Mouse (Mus musculus) kidney, postnatal 4 days (tissue): ENCODE results near the gene Slc7a6os.
"Not testable (repeated sequence)": the region's sequence is repeated elsewhere in the genome, so short reads cannot be mapped to it uniquely, and the experiment has no call there.

Source experiments
- DNase-seq, 2 experiments: peaks; one replicate each; pipeline ENCODE4 v3.0.0; 2021; ENCODE audit warnings: mixed read lengths in 2 of 2

Slc7a6os gene

GRCm38 (mm10) chr8:106210821-106211345 is at the start of gene Slc7a6os, which contains the start of gene Prmt7:
Gene Slc7a6os, minus strand, starts transcription at chr8:106210935.
Gene Prmt7, plus strand, starts transcription at chr8:106210936.
- DNase-seq = peak; percentile 97 to 98

- DNase-seq = no peak
Measured at GRCm38 (mm10) chr8:106259579-106260255, 49.0 kb upstream of the Slc7a6os start.

DNA sequence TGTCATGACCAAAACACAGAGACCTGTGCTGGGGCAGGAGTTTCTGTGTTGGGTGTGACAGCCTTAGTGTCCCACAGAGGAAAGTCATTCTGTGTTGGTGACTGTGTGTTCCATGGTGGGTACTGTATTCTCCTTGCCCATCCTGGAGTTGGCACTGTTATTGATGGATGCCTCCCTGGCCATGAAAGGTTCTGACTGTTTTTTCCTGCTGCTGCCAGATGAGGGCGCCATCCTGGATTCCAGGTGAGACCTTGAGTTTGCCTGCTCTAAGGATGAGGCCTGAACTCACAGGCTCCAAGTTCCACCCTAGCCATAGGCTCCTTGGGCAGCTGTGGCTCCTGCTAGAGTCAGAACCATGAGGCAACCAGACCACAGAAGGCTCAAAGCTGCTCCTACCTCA is 47.4 kb upstream of the Slc7a6os start:
- DNase-seq = peak; percentile 31 to 40

DNA sequence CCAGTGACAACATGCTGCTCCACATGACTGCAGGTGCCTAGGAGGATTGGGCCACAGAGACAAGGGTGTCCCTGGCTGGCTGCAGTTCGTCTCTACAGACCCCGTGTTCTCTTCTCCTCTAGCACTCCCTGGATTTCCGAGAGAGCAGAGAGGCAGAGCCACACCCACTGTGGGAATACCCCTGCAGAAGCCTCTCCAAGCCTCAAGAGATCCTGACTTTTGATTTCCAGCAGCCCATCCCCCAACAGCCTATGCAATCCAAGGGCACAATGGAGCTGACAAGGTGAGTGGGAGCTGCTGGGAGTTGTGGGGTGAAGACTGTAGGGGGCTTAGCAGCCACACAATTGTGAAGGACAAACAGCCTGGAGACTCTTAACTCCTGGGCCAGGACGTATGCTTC is 39.5 kb upstream of the Slc7a6os start:
- DNase-seq = no peak

DNA sequence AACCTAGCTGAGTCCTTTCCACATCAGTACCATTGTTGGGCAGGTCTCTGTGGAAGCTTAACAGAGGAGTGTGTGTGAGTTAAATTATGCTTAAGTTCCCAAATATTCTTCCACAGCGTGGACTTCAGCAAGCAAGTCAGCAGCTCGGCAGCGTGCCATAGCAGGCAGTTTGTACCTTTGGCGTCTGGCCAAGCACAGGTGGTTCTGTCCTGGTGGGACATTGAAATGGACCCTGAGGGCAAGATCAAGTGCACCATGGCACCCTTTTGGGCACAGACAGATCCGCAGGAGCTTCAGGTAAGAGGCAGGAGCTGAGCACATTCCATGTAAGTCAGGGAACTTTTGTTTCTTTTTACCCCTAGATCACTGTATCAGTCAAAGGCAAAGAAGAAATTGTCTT is 26.4 kb upstream of the Slc7a6os start:
- peak; percentile 24 to 54 for DNase-seq

GRCm38 (mm10) chr8:106234567-106235261 is 24.0 kb upstream of the Slc7a6os start:
- DNase-seq = peak; percentile 66 to 74

DNA sequence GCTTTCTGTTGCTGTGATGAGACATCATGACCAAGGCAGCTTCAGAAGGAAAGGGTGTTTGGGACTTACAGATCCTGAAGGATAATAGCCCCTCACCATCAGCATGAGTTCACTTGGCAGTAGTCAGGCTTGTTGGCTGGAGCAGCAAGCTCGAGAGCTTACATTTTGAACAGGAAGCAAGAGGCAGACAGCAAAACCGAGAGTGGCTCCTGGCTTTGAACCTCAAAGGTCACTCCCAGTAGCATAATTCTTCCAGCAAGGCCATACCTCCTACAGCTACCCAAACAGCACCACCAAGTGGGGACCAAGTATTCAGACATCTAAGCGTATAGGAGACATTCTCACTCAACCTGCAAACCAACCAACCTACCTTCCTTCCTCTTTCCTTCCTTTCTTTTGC is 22.0 kb upstream of the Slc7a6os start:
- DNase-seq = no peak

GRCm38 (mm10) chr8:106231536-106231935 is 20.8 kb upstream of the Slc7a6os start:
- peak in 1 of 2 experiments; percentile 19 for DNase-seq

DNA sequence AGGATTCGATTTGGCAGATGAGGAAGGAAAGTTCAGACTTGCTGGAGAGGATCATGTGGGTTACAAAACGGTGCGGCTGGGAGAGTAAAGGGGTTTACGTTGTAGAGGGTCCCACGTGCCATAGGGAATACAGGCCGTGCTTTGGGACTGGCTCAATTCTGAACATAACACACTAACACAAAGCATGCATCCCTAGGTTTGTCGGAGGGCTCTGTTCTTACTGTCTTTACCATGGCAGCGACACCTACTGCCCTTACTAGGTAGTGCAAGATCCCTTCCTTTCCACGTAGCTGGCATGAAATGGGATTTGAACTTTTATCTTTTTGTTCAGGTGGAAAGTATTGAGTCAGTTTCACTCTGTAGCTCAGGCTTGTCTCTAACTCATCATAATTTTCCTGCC is 15.9 kb upstream of the Slc7a6os start:
- DNase-seq = peak; percentile 73 to 75

DNA sequence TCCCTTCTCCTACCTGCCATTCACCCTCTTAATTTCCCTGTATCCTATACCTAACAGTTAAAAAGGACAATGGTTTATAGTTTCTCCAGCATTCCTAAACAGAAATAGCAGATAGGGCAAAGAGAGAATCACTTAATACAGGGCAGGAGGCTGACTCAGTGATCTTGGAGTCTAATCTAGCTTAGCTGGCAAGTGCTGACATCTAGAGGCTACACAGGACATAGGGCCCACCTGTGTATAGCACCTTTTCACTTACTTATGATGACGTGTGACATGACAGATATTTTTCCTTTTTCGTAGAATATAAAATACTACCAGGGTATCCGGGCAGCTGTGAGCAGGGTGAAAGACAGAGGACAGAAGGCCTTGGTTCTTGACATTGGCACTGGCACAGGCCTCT is 8.9 kb upstream of the Slc7a6os start:
- no peak for DNase-seq

DNA sequence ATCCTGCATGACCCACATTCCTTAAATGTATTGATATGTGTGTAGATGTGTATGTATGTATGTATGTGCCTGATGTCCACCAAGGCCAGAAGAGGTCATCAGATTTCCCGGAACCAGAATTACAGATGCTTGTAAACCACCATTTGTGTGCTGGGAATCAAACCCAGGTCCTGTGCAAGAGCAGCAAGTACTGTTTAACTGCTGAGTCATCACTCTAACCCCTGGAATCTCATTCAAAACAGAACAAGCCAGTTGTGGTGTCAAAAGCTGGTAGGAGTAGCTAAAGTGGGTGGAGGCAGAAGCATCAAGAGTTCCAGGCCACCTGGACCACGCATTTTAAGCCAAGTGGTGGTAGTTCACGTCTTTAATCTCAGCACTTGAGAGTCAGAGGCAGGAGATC is 3.2 kb upstream of the Slc7a6os start:
- no peak for DNase-seq

DNA sequence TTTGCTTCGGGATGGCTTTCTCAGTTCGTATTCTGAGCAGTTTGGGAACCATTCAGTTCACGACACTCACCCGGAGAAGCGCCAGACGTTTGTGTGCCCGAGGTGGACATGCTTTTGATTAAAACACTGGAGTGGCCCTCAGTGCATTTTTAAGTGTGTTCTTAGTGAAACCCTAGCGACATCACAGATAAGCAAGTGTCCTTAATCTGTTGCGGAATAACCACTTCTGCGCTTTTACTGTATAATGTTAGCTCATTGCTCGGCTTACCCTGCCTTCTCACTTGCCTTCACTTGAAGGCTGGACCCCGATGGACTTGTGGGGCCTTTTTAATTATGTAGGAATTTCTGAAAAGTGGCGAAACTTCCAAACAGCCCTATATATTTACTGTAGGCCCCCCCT is 686 bp upstream of the Slc7a6os start:
- no peak for DNase-seq

DNA sequence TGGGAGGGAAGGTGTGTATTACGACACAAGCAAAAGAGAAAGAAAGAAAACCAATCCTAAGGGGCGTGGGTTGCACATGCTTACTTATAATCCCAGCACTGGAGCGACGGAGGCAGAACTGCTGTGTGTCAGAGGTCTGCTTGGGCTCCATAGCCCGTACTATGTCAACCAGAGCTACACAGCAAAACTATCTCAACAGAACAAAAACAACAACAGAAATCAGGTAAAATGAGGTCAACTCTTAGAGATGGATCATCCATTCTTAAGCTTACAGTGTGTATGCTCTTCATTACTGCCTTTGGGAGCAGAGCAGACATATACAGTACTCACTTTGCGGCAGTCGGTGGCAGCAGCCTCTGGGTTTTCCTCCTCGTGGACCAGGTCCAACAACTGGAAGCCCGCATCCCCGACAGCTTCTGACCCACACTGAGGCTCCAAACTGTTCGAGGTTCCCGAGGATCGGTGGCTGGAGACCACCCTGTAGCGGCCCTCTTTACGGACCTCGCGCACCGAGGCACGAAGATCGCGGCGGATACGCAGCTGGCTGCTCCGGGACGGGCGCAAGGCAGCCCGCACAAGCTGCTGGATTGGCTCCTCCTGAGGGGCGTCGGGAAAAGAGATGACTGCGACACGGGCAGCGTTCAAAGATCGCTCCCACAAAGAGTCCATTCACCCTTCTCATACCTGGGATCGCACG is 552 bp downstream of the Slc7a6os start:
- no peak for DNase-seq

DNA sequence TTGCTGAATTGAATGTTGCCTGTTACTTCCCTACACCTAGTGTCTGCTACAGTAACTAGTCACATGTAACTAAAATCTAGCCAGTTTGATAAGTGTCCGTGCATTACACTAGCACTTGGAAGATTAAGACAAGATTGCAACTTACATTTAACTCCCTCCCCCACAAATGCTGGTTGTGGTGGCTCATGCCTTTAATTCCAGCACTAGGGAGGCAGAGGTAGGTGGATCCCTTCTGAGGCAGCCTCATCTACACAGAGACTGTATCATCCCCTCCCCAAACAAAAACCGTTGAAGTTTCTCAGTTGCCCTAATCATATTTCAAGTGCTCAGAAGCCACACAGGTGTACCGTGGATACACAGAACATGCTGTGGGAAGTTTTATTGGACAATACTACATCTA is 11.1 kb downstream of the Slc7a6os start:
- not testable (repeated sequence) for DNase-seq

DNA sequence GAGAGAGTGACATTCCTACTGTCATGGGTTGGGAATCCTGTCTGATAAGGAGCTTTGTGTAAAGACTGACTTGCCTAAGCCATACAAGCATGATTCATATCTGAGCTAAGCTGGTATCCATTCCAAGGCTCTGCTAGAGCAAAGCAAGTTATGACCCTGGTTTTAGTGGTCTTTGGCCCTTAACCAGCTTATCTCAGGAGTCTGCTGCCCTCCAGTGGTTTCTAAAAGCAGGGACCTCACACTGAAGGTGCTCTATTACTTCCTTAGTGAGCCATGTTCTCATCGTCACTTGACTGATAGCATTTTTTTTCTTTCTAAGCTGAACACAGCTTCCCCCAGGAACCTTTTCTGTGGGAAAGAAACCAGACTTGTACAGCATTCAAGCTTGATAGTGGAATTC is 12.0 kb downstream of the Slc7a6os start:
- DNase-seq = peak; percentile 58 to 63

DNA sequence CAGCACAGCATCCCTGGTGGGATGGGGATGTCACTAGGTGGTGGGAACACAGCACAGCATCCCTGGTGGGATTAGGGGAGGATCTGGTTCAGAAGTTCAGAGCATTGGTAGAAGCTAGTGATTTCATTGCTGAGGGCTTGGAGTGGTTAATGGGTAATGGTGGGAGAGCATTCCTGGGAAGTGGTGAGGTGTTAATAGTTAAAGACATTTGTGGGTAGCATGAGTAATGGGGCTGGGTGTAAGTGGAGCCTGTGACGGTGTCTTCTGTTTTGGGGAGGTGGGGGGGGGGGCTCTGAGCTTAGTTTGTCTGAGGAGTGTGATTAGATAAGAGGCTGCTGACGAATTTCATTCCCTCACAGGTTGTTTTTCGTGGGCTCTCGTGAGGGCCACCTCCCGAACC is 16.7 kb downstream of the Slc7a6os start:
- DNase-seq = no peak

- DNase-seq = no peak
Measured at GRCm38 (mm10) chr8:106193162-106193561, 17.6 kb downstream of the Slc7a6os start.

DNA sequence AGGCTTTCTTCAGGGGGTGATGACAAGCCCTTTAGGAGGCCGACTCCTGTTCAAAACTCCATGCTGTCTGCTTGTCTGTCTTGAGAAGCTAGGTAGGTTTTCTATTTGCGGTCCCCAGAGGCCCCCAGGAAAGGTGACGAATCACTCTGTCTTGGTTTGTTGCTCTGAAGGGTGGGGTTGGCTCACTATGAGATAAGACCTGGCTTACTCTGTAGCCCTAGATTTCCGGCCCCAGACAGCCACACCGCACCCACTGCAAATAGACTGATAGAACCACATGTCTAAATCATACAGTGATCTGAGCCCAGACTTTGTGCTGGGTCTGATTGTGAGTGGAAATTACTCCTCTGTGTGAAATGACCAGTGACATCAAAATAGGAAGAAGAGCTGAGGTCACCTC is 19.1 kb downstream of the Slc7a6os start:
- no peak for DNase-seq

DNA sequence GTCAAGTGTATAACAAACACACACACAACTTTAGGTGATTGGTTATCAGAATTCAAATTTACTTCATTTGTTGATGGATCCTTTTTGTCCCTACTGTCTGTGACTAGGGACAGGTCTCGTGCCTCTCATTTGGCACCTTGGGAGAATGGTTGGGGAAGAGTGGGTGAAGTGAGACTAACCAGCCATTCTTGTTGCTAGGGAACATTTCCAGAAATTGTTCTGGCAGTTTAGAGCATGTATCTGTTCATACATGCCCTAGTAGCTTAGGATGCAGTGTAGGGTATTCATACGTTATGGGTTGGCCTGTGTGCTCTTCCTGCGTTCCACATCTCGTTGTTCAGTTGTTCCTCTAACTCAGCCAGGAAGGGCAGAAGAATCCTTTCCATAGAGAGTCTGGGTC is 21.6 kb downstream of the Slc7a6os start:
- no peak for DNase-seq

- DNase-seq = no peak
Measured at GRCm38 (mm10) chr8:106186394-106186793, 24.3 kb downstream of the Slc7a6os start.

DNA sequence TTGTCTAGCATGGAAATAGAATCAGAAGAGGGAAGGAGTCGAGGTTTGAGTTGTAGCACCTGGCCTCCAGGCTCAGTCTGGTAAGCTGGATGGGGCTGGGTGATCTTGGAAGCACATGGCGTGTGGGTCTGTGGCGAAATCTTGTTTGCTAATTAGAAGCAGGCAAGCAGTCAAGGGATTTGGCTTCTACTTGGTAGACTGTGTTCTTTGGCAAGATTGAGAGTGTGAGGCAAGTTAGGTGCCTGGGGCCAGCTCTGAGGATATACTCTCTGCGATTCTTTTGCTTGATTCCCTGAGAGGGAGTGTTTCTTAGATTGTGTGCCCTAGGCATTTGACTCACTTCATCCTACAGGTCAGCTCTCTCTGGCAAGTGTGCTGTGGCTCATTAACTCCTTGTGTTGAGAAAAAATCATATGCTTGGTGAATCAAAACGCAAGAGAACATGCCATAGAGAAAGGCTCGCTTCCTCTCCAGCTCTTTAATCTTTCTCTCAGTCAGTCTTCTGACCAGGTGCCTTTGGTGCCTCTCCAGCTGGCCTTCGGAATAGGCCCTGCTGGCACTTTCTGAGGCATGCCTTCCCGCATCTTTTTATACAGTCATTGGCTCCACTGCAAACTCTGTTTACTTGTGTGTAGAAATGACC is 25.0 kb downstream of the Slc7a6os start:
- peak in 1 of 2 experiments; percentile 28 for DNase-seq

- DNase-seq = no peak
Measured at GRCm38 (mm10) chr8:106178428-106178827, 32.3 kb downstream of the Slc7a6os start.

GRCm38 (mm10) chr8:106177594-106177993 is 33.1 kb downstream of the Slc7a6os start:
- DNase-seq = no peak
